Mouse (Mus musculus): ENCODE measurements at regions not wholly inside any gene's neighbourhood (a gene's known extent, or its start where the extent isn't known, plus 50 kb on each side); places are given as distances from the start of the nearest gene placed in this dataset.
A peak's percentile ranks its signal among the peaks of the same experiment; 100 is the strongest.

GRCm38 (mm10) chr12:26533641-26534151, 64.7 kb downstream of the Cmpk2 start:
- no peak for DNase-seq

DNA sequence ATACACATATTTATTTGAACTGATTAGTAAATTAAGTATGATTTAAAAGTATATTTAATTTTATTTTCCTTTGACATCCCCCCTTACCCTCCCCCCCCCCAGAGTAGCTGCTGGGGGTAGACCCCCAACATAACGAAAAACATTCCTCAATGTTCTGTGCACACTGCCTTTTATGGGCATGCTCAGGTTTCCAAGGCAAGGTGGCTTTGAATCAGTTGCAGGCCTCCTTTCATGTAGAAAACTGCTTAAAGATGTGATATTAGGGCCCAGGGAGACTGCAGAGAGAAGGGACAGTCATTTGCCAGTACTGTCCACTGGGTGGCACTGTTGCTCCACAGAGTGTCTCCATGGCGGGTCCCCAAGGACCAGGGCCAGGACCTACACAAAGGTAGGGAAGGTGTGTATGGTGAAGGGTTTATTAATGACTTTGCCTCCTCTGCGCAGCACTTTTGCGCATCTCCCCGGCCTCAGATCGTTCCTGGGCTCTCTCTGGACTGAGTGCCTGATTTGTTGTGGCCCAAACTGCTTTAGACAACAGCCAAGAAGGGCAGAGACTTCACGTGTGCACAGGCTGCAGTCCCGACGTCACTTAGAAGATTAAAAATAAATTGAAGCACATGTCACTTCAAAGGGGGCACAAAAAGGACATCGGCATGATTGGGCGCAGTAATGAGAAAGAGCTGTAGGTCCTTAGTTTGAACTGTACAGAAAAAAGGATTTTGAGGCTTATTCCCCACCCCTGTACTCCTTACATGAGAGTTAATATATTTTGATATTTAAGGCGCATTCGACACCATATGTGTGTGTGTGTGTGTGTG, 64.0 kb downstream of the Cmpk2 start:
- DNase-seq, result peak; percentile 41

DNA sequence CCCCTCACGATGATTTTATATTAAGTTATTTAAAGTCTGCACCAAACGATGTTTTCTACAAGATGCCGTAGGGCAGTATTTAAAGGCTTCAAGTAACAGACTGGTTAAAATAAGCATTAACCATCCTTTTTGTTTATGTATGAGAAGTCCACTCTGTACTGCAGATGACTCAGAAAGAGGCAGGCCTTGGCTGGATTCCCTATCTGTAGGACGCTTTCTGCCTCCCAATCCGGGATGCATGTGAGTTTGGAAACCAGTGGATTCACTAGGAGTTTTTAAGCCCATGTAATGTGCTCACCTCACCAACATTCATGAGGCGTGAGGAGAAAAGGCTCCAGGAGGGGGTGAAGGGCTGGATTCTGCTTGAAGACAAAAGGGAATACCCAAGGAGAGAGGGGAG, 63.1 kb downstream of the Cmpk2 start:
- DNase-seq, result no peak

Measured in adrenal gland, adult 8-10 months (tissue).